Mouse (Mus musculus) lung, adult 2 months (tissue): ENCODE measurements at regions not wholly inside any gene's neighbourhood (a gene's known extent, or its start where the extent isn't known, plus 50 kb on each side); places are given as distances from the start of the nearest gene placed in this dataset.

Experiments
- CTCF ChIP-seq: fragments of 200-500 bp; IDR thresholded peaks from 2 replicates; pipeline ENCODE4 v1.5.1; 2011; ENCODE audit warnings: mild to moderate bottlenecking, low read length, control low read depth; ENCODE audit not compliant: insufficient read depth
- POLR2A ChIP-seq: fragments of 200-500 bp; IDR thresholded peaks from 2 replicates; pipeline ENCODE4 v1.6.1; 2011; ENCODE audit warnings: low read depth, mild to moderate bottlenecking, control low read depth, low read length, borderline replicate concordance; ENCODE audit errors: extremely low read depth

DNA sequence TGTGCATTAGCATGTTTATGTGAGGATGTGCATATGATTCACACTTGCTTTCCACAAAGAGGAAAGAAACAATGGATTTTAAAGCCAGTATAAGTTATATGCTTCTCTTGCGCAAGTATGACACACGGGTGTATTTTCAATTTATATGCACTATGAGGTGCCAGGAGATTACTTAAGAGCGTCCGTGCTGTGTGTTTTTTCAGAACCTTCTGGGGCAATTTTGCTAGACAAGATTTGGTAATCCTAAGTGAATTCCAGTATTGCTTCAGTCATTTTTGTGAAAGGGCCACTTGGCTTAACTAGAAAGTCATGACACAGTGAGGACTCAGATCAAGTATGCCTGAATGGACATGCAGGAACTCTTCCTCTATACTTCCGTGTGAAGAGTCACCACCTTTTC, 511.5 kb downstream of the Fgf9 start:
- TF ChIP-seq POLR2A: no peak
- TF ChIP-seq CTCF: no peak
